Mouse (Mus musculus) small intestine, adult 2 months (tissue): ENCODE measurements at regions not wholly inside any gene's neighbourhood (a gene's known extent, or its start where the extent isn't known, plus 50 kb on each side); places are given as distances from the start of the nearest gene placed in this dataset.

Experiments used
- H3K27ac ChIP-seq: fragments of 200-500 bp; 2 replicates; pipeline ENCODE4 v1.5.1; 2012; ENCODE audit warnings: low read depth, low read length, control low read depth, inconsistent platforms; ENCODE audit not compliant: insufficient read depth
- H3K27me3 ChIP-seq: fragments of 200-500 bp; 2 replicates; pipeline ENCODE4 v1.6.1; 2012; ENCODE audit warnings: mild to moderate bottlenecking, moderate library complexity, low read length, inconsistent platforms; ENCODE audit not compliant: control insufficient read depth, insufficient read depth
- H3K36me3 ChIP-seq: fragments of 200-500 bp; 2 replicates; pipeline ENCODE4 v1.6.1; 2012; ENCODE audit warnings: mild to moderate bottlenecking, low read length, control low read depth, inconsistent platforms; ENCODE audit not compliant: control insufficient read depth, insufficient read depth
- H3K4me1 ChIP-seq: fragments of 200-500 bp; 2 replicates; pipeline ENCODE4 v1.6.1; 2012; ENCODE audit warnings: low read length, inconsistent platforms, mixed read lengths; ENCODE audit not compliant: control insufficient read depth, insufficient read depth, insufficient read length
- H3K4me3 ChIP-seq: fragments of 200-500 bp; 2 replicates; pipeline ENCODE4 v1.5.1; 2012; ENCODE audit warnings: low read depth, mild to moderate bottlenecking, control low read depth, inconsistent platforms, low read length, moderate library complexity
- CTCF ChIP-seq: fragments of 200-500 bp; IDR thresholded peaks from 2 replicates; pipeline ENCODE4 v1.5.1; 2012; ENCODE audit warnings: low read depth, mild to moderate bottlenecking, control low read depth, inconsistent platforms, low read length, moderate library complexity, mixed read lengths; ENCODE audit not compliant: insufficient replicate concordance, insufficient read length; ENCODE audit errors: extremely low read depth
- POLR2A ChIP-seq: fragments of 200-500 bp; IDR thresholded peaks from 2 replicates; pipeline ENCODE4 v1.6.1; 2012; ENCODE audit warnings: low read depth, mild to moderate bottlenecking, control low read depth, inconsistent platforms, low read length, moderate library complexity
- WGBS: fragments of 180-500 bp; shearing (Covaris S2); methylation state at CpG from one replicate; pipeline ENCODE4 v1.1.7; 2018; 5-methylcytosine and 5-hydroxymethylcytosine counted together

GRCm38 (mm10) chr5:119580395-119580794, 90.1 kb upstream of the Tbx3 start:
- WGBS = 21% methylated on average over 6 of the region's 6 CpGs
- no peak overlapping the region for H3K4me3 ChIP-seq
- TF ChIP-seq POLR2A = no peak
- TF ChIP-seq CTCF = no peak
- H3K27ac ChIP-seq = no peak overlapping the region
- peaks cover 7% of the 10 kb centered on the region; the same call in 1 of the 2 replicates for H3K4me1 ChIP-seq
- no peaks in the 10 kb centered on the region for H3K27me3 ChIP-seq
- H3K36me3 ChIP-seq = no peaks in the 10 kb centered on the region

DNA sequence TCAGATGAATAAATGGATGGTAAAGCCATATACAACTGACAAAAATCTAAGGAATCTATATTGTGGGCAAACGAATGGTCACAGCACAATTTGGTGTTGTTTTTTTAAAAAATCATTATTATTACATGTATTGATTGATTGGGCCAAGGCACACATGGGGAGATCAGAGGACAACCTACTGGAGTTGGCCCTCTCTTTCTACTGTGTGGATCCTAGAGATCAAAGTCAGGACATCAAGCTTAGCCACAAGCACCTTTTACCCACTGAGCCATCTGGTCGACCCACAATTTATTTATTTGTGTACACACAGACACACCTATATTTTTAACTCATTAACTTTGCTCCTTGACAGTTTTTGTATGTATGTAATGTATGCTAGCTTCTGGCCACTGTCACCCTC, 89.7 kb upstream of the Tbx3 start:
- no peaks in the 10 kb centered on the region for H3K36me3 ChIP-seq
- H3K27me3 ChIP-seq = no peaks in the 10 kb centered on the region
- H3K4me1 ChIP-seq = peaks cover 7% of the 10 kb centered on the region; the same call in 1 of the 2 replicates
- 15% methylated on average over 2 of the region's 2 CpGs for WGBS
- H3K4me3 ChIP-seq = no peak overlapping the region
- H3K27ac ChIP-seq = no peak overlapping the region
- TF ChIP-seq POLR2A (no peak), CTCF (no peak)

GRCm38 (mm10) chr5:119584389-119584788, 86.1 kb upstream of the Tbx3 start:
- Histone ChIP-seq H3K36me3 (no peaks in the 10 kb centered on the region), H3K4me1 (peaks cover 12% of the 10 kb centered on the region; the same call in 1 of the 2 replicates), H3K27me3 (no peaks in the 10 kb centered on the region), H3K4me3 (no peak overlapping the region), H3K27ac (no peak overlapping the region)
- no peak for TF ChIP-seq CTCF
- no peak for TF ChIP-seq POLR2A
- 75% methylated on average over 2 of the region's 2 CpGs for WGBS

- no peak overlapping the region for H3K4me3 ChIP-seq
- H3K36me3 ChIP-seq = no peaks in the 10 kb centered on the region
- H3K4me1 ChIP-seq = peaks cover 12% of the 10 kb centered on the region; the same call in 1 of the 2 replicates
- TF ChIP-seq CTCF (no peak), POLR2A (no peak)
- 91% methylated on average over 5 of the region's 5 CpGs for WGBS
- no peaks in the 10 kb centered on the region for H3K27me3 ChIP-seq
- H3K27ac ChIP-seq = no peak overlapping the region
These were observed 85.6 kb upstream of the Tbx3 start for GRCm38 (mm10) chr5:119584914-119585313.

DNA sequence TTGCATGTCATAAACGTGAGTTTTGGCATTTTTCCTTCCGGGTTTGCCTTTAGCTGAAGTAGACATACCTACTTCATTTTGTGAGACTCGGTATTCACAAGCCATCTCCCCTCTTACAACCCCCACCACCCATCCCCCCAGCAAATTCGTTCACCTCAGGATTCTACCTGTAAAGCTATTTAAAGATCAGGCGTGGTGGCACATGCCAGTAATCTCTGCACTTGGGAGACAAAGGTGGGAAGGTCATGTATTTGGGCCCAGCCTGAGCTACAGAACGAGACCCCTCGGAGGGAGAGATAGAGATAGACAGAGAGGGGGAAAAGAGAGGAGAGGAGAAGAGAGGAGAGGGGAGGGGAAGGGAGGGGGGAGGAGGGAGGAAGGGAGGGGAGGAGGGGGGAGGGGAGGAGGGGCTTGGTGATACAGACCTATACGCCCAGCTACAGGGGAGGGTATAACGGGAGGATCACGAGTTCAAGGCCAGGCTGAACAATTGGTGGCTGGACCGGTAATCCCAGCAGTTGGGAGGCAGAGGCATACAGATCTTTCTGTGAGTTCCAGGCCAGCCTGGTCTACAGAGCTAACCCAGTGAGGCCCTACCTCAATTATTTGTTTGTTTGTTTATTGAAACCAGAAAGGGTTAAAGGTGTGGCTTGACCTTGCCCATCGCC, 83.9 kb upstream of the Tbx3 start:
- peaks cover 7% of the 10 kb centered on the region; the same call in 1 of the 2 replicates for H3K4me1 ChIP-seq
- no peak overlapping the region for H3K27ac ChIP-seq
- TF ChIP-seq CTCF (no peak), POLR2A (no peak)
- WGBS = 80% methylated on average over 12 of the region's 12 CpGs
- H3K36me3 ChIP-seq = no peaks in the 10 kb centered on the region
- H3K27me3 ChIP-seq = no peaks in the 10 kb centered on the region
- no peak overlapping the region for H3K4me3 ChIP-seq

GRCm38 (mm10) chr5:119587239-119587811, 83.1 kb upstream of the Tbx3 start:
- H3K36me3 ChIP-seq = no peaks in the 10 kb centered on the region
- no peak overlapping the region for H3K27ac ChIP-seq
- peaks cover 7% of the 10 kb centered on the region; the same call in 1 of the 2 replicates for H3K4me1 ChIP-seq
- WGBS = 81% methylated on average over 12 of the region's 12 CpGs
- no peak for TF ChIP-seq POLR2A
- no peak for TF ChIP-seq CTCF
- no peaks in the 10 kb centered on the region for H3K27me3 ChIP-seq
- H3K4me3 ChIP-seq = no peak overlapping the region
